Mouse (Mus musculus): ENCODE measurements around the gene Kbtbd6.

- no peak for TF ChIP-seq CTCF (IDR thresholded peaks at IDR 0.05; ENCODE audit: low read depth)
- TF ChIP-seq EP300 (optimal IDR thresholded peaks at IDR 0.05), result no peak
These were observed 36.9 kb downstream of the Kbtbd6 start for GRCm38 (mm10) chr14:79488531-79488930.
